Mouse (Mus musculus): ENCODE data around the gene Vmn1r175. TPM values are rescaled to one million over a fixed set of nuclear protein-coding genes. Genes with fewer than 3 reads are reported as not detected.
"Not testable (repeated sequence)": the region's sequence is repeated elsewhere in the genome, so short reads cannot be mapped to it uniquely, and the experiment has no call there.

Vmn1r175 gene
- not detected in 2 replicates for polyA plus RNA-seq (2015; fragmentation: Nextera tagmentation; extraction: Ambion mirVana)

GRCm38 (mm10) chr7:23810543-23810942 is at the start of gene Vmn1r175:
Vmn1r175 (minus strand) TSS chr7:23810643.
- H3K27ac ChIP-seq (replicated peaks); H3K4me2 ChIP-seq (replicated peaks); H3K4me3 ChIP-seq (replicated peaks); H3K36me3 ChIP-seq; H3K9me3 ChIP-seq (replicated peaks); ATAC-seq (ENCODE audit: insufficient number of reproducible peaks, low FRiP score, low TSS enrichment, low read depth); H3K4me1 ChIP-seq; H3K27me3 ChIP-seq; H3K9ac ChIP-seq: not testable (repeated sequence)

- H3K27ac ChIP-seq (replicated peaks); H3K4me2 ChIP-seq (replicated peaks); H3K9ac ChIP-seq; H3K9me3 ChIP-seq (replicated peaks); H3K27me3 ChIP-seq; ATAC-seq (ENCODE audit: insufficient number of reproducible peaks, low FRiP score, low TSS enrichment, low read depth); H3K4me3 ChIP-seq (replicated peaks); H3K4me1 ChIP-seq; H3K36me3 ChIP-seq: not testable (repeated sequence)
- no CpG with 5 or more reads among the region's 1 CpGs for WGBS
These were observed 26.8 kb upstream of the Vmn1r175 start, which contains the start of gene Vmn1r176 for GRCm38 (mm10) chr7:23837272-23837671. Vmn1r176 (minus strand) TSS chr7:23837372.

- H3K27ac ChIP-seq (replicated peaks) = no peak overlapping the region
- no peak overlapping the region for H3K4me2 ChIP-seq (replicated peaks)
- H3K4me1 ChIP-seq = no peaks in the 10 kb centered on the region
- no peak overlapping the region for H3K9ac ChIP-seq
- no peaks in the 10 kb centered on the region for H3K36me3 ChIP-seq
- H3K9me3 ChIP-seq (replicated peaks) = peaks cover 9% of the 10 kb centered on the region; the same call in 1 of the 2 replicates
- H3K27me3 ChIP-seq = no peaks in the 10 kb centered on the region
- WGBS = 90% methylated on average over 6 of the region's 6 CpGs
- no peak for ATAC-seq (ENCODE audit: insufficient number of reproducible peaks, low FRiP score, low TSS enrichment, low read depth)
- no peak overlapping the region for H3K4me3 ChIP-seq (replicated peaks)
These were observed 25.9 kb downstream of the Vmn1r175 start for GRCm38 (mm10) chr7:23784526-23784925.

Other genes starting within 250 kb of the Vmn1r175 start
- 0.09 TPM in 1 of 2 replicates, not detected in the other for gene Vmn1r169, start 235.1 kb downstream of the Vmn1r175 start, polyA plus RNA-seq (2015; fragmentation: Nextera tagmentation; extraction: Ambion mirVana)
- gene Vmn1r170, start 204.5 kb downstream of the Vmn1r175 start, polyA plus RNA-seq (2015; fragmentation: Nextera tagmentation; extraction: Ambion mirVana) = not detected in 2 replicates
- gene Vmn1r171, start 179.9 kb downstream of the Vmn1r175 start, polyA plus RNA-seq (2015; fragmentation: Nextera tagmentation; extraction: Ambion mirVana) = not detected in 2 replicates
- gene Vmn1r172, start 152.3 kb downstream of the Vmn1r175 start, polyA plus RNA-seq (2015; fragmentation: Nextera tagmentation; extraction: Ambion mirVana) = not detected in 2 replicates
- not detected in 2 replicates for gene Vmn1r173, start 109.9 kb downstream of the Vmn1r175 start, polyA plus RNA-seq (2015; fragmentation: Nextera tagmentation; extraction: Ambion mirVana)
- gene Vmn1r174, start 58.4 kb downstream of the Vmn1r175 start, polyA plus RNA-seq (2015; fragmentation: Nextera tagmentation; extraction: Ambion mirVana) = not detected in 2 replicates
- 0.12 TPM in 1 of 2 replicates, not detected in the other for gene Vmn1r176, start 26.7 kb upstream of the Vmn1r175 start, polyA plus RNA-seq (2015; fragmentation: Nextera tagmentation; extraction: Ambion mirVana)
- not detected in 2 replicates for gene Vmn1r177, start 55.8 kb upstream of the Vmn1r175 start, polyA plus RNA-seq (2015; fragmentation: Nextera tagmentation; extraction: Ambion mirVana)
- gene Vmn1r178, start 81.4 kb upstream of the Vmn1r175 start, polyA plus RNA-seq (2015; fragmentation: Nextera tagmentation; extraction: Ambion mirVana) = 0.11 TPM in 1 of 2 replicates, not detected in the other
- not detected in 2 replicates for gene Vmn1r179, start 116.3 kb upstream of the Vmn1r175 start, polyA plus RNA-seq (2015; fragmentation: Nextera tagmentation; extraction: Ambion mirVana)
- gene Vmn1r180, start 140.0 kb upstream of the Vmn1r175 start, polyA plus RNA-seq (2015; fragmentation: Nextera tagmentation; extraction: Ambion mirVana) = not detected in 2 replicates
- gene Vmn1r181, start 164.0 kb upstream of the Vmn1r175 start, polyA plus RNA-seq (2015; fragmentation: Nextera tagmentation; extraction: Ambion mirVana) = not detected in 2 replicates
- gene V1rd19, start 191.0 kb upstream of the Vmn1r175 start, polyA plus RNA-seq (2015; fragmentation: Nextera tagmentation; extraction: Ambion mirVana) = not detected in 2 replicates
- 0.01 TPM in 1 of 2 replicates, not detected in the other for gene Vmn1r183, start 242.6 kb upstream of the Vmn1r175 start, polyA plus RNA-seq (2015; fragmentation: Nextera tagmentation; extraction: Ambion mirVana)

Measured in embryonic facial prominence, embryonic 15.5 days (tissue).